Mouse (Mus musculus) heart, postnatal 0 days (tissue): ENCODE data around the gene Slc36a3.

Experiments
- CTCF ChIP-seq: IDR thresholded peaks from 2 replicates; pipeline ENCODE4 v1.5.1; 2016; ENCODE audit warnings: antibody characterized with exemption, control low read depth, low read depth
- EP300 ChIP-seq: IDR thresholded peaks from 2 replicates; pipeline ENCODE4 v1.6.1; 2016; ENCODE audit warnings: antibody characterized with exemption, low read depth

DNA sequence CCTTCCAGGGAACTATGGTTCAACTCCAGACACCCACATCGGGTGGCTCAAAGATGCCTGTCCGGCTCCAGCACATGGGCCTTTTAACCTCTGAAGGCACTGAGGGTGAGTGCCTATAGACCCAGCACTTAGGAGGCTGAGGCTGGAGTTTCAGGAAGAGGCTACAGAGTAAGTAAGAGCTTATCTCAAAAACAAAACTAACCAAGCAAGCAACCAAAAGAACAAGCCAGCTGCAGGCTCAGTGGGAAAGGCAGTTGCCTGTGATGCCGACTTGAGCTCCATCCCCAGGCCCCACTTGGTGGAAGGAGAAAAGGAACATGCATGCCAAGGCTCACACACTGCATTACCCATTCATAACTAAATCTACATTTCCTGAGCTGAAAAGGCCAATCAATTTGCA lies 73.0 kb downstream of the Slc36a3 start:
- no peak for TF ChIP-seq EP300
- no peak for TF ChIP-seq CTCF
